Mouse (Mus musculus) cerebellum, adult 2 months (tissue): ENCODE results near the gene Pxmp4.

Experiments
- CTCF ChIP-seq: fragments of 200-500 bp; IDR thresholded peaks from 2 replicates; pipeline ENCODE4 v1.5.1; 2011; ENCODE audit warnings: low read depth, mild to moderate bottlenecking, control low read depth, low read length, moderate library complexity, borderline replicate concordance; ENCODE audit not compliant: insufficient read depth
- POLR2A ChIP-seq: fragments of 200-500 bp; IDR thresholded peaks from 2 replicates; pipeline ENCODE4 v1.6.1; 2011; ENCODE audit warnings: low read length, control low read depth, borderline replicate concordance; ENCODE audit not compliant: insufficient read depth

DNA sequence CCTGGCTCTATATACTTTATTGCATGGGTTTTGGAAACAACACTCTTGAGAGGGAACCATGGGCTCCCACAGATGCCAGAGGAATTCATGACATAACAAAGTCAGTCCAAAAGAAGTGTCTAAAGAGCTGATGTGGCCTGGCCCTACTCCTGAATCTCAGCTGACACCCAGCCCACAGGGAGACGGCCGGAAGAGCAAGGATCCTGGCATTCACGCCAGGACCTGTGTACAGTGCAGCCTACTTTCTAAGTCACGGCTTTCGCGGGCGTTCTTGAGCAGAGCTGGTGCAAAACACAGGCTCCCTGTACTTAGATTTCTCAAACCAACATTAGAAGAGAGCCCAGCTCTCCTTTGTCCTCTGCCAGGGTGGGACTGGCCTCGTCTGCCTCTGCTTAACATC, 22.9 kb downstream of the Pxmp4 start:
- TF ChIP-seq CTCF (no peak), POLR2A (no peak)
